Mouse (Mus musculus) gastrocnemius, postnatal 10 days (tissue): ENCODE data around the gene Dnah2. TPM values are rescaled to one million over a fixed set of nuclear protein-coding genes. Genes with fewer than 3 reads are reported as not detected.

ENCODE experiments used
- DNase-seq: peaks from one replicate; pipeline ENCODE4 v3.0.0; 2021; ENCODE audit warnings: mixed read lengths
- long read RNA-seq, 2 experiments: library from polyadenylated mRNA; stranded (forward); transcript quantifications; one replicate each; pipeline ENCODE4 v2.0.0; 2021
- total RNA-seq, 2 experiments: library from RNA; stranded (reverse); gene quantifications; 2 replicates each; pipeline ENCODE4 v1.2.3; 2021

The Dnah2 gene
- total RNA-seq, result 1 to 10 TPM in 1 of 2 experiments, under 1 TPM in 1; 0.07 to 1.1 TPM
- long read RNA-seq, experiment 1, result 0 reads
- long read RNA-seq, experiment 2, result 0 reads

DNA sequence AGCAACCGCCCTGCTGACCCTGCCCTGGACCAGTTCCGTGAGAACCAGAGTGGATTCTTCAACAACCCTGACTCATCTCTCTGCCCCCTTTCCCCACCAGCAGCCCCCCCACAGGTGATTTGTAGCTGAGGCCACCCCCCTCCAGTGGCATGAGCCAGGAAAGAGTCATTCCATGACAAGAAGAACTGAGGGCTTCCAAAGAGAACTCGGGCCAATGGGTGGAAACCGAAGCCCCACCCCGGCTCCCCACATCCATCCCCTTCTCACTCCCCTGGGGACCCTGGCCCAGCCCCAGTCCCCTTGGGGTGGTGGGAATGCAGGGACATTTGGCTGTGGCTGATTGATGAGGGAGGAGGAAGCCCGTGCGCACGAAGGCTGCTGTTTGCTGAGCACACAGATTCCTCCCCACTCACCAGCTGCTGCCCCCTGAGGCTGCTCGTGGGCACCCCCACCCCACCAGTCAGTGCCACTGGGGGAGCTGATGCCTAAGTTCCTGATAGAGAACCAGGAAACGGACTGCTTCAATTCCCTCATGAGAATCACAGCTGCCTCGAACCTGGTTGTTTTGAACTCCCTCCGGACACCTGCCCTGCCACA is at the start of gene Dnah2:
Dnah2 (minus strand) TSS at position 51 of the 597 bp plus-strand sequence.
- DNase-seq, result no peak

DNA sequence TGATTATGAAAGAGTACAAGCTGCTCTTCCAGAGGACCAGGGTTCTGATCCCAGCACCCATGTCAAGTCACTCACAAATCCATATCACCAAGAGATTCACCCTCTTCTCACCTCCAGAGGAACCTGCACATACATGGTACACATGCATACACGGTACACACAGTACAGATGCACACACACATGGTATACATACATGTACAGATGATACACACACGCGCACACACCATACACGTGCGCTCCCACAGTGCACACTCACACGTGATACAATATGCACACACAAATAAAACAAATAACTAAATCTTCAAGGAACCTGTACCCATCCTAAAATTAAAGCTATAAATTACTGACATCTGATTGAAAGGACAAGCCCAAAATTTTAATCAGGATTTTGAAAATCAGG is 45.9 kb upstream of the Dnah2 start:
- DNase-seq, result no peak

DNA sequence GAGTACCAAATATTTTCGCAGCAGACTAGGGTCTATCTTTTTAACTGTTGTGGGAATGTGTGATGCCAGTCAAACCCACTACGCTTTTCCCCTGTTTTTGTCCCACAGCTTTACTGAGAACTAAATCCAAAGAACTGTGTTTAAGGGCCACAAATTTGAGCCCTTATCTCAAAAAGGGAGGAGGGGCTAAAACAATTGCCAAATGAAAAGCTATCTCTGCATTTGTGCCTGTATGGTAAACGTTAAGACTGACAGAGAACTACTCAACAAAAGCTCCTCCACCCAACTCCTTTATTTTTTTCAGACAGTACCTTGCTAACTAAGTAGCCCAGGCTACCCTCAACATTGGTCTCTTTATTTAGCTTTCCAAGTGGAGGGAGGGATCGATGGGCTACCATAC is 43.9 kb upstream of the Dnah2 start:
- DNase-seq, result no peak

DNA sequence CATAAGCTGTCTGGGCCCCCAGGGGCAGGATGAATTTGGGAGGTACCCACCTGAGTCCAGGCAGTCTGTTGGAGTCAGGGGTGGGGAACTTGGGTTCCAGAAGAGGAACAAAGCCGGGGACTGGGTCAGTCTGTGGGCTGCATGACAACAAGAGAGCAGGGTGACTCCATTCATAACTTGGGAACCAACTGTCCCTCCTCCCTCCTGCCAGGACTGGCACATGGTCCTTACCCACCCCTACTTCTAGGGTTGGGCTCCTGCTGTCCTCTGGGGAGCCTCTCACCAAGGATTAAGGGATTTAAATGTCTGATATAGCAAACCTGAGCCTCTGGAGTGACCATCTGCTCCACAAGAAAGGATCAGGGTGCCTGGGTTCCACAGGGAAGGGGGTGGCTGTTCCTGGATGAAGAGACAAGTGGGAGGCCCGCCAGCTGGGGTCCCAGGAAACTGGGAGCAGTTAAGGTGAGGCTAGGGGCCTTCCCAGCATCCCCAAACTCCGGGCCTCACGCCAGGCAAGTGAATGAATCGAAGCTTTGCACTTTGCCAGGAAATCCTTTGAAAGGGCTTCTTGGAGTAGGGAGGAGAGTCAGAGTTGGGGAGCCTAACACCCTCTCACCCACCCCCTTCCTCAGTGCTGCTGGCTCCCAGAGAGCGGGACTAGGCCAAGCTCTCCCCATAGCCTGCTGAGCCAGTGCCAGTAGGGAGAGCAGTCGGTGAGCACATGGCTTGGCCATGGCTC is 43.2 kb upstream of the Dnah2 start:
- DNase-seq, result peak; percentile 54

DNA sequence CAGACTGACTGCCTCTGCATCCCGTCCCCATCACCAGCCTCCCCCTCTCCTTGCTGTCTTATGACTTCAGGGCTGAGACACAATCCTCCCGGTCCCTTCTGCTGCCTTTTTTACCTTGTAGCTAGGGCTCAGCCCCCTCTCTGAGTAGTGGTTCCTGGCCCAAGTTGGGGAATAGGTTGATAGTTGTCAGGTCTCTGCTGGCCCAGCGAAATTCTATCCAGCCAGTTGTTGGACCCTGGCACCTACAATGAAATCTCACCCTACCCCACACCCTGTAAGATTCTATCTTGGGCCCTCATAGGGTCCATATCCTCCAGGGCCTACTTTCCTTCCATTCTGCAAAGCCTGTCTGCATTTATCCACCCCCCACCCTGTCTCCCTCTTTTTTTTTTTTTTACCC is 42.5 kb upstream of the Dnah2 start:
- no peak for DNase-seq

DNA sequence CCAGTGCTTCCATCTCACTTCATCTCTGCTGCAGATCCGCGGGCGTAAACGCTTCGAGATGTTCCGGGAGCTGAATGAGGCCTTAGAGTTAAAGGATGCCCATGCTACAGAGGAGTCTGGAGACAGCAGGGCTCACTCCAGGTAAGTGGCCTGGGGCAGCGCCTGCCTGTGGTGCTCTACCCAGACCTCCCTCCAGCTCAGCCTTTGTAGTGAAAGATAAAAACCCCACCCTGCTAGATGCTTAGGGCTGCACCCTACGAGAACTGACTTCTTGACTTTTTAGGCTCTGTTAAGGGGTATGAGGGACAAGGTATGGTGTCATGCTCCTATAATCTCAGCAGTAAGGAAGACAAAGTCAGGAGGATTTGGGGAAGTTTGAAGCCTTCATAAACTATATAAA is 41.7 kb upstream of the Dnah2 start:
- no peak for DNase-seq

DNA sequence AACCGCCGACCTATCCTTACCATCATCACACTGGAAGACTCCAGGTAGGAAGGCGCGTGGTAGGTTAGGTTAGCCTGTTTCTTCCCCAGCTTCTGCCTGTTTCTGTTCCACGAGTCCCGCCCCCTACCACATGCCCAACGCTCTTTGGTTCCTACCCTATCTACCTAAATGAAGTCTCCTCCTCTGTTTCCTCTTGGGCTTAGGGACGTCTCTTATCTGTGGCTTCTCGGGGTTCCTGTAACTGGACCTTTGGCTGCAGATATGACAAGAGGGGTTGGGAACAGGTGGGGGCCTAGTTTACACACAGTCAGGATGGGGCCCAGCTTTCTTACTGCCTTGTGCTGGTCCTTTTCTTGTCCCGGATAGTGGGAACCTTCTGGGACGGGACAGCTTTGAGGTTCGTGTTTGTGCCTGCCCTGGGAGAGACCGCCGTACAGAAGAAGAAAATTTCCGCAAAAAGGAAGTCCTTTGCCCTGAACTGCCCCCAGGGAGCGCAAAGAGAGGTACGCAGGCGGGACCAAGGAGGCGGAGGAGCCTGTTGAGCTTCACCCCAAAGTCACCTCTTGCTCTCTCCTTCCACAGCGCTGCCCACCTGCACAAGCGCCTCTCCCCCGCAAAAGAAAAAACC is 40.4 kb upstream of the Dnah2 start:
- DNase-seq, result no peak

DNA sequence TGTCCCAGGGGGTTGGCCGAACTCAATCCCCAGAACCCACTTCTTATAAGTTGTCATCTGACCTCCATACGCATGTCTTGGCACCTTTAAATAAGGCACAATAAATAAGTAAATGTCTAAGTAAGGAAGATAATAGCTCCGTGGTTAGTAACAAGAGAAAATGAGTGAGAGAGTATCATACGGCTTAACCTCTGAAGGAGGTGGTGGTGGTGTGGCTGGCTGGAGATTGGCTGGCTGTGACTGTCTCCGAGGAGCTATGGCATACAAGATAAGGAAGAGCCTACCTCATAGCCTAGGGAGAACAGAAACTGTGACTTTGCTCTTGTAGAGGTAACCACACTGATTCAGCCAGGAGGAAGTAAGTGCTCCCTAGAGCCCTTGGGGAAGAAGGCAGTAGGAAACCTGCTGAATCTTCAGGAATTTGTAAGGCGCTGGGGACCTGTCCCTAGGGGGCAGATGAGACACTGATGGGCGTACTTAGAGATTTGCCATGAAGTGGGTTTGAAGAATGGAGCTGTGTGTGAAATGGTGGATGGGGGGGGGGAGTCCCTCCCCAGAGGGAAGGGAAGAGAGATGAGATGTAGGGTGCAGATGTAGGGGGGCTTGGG is 36.9 kb upstream of the Dnah2 start:
- no peak for DNase-seq

DNA sequence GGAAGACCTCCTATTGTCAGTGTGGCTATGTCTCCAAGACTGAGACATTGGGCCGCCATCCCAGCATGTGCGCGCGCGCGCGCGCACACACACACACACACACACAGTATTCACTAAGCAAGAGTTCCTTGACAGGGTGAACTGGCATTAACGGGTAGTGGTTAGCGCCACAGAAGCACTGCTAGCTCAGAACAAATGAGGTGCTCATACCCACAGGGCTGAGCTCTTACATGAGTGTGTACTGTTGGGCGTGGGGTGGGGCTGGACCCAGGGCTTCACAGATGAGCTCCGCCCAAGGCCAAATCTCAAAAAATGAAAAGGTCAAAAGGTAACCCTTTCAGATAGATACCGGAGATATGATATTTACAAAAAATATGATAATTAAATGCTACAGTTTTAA is 36.0 kb upstream of the Dnah2 start:
- no peak for DNase-seq

DNA sequence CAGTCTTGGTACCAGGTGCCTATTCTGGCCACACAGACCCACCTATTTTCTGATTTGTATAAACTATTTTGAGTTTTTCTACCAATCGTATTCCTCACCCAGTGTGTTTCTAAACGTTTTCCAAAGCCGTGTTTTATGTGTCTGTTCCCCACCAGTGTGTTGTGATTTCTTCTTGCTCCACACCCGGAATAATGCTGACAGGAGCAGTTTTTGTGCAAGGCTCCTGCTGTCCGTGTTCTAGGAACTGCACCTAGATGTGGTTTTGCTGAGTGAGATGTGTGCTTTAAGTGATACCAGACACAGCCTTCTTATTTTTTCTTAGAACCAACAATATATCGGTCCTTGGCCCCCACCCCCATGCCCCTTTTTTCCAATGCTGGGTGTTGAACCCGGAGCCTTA is 35.1 kb upstream of the Dnah2 start:
- no peak for DNase-seq

DNA sequence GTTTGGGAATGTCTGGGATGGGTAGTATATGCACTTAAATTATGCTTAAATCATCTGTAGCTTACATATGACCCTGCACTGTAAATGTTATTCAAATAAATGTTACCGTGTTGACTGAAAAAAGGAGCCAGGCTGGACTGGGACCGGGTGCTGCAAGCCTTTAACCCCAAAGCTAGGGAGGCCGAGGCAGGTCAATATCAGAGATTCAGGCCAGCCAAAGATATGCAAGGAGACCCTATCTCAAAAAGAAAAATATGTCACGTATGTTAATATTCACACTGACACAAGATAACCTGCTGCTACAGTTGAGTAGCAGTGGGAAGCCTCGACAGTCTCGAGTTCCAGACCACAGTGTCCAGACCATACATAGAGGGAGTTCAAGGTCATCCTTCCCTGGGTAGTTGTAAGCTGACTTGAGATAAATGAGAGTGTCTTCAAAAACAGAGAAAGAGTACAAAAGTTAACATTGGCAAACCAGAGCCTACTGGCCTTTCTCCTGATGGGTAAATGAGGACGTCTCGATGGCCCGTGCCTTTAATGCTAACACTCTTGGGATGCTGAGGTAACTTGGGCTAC is 33.4 kb upstream of the Dnah2 start:
- DNase-seq, result no peak

DNA sequence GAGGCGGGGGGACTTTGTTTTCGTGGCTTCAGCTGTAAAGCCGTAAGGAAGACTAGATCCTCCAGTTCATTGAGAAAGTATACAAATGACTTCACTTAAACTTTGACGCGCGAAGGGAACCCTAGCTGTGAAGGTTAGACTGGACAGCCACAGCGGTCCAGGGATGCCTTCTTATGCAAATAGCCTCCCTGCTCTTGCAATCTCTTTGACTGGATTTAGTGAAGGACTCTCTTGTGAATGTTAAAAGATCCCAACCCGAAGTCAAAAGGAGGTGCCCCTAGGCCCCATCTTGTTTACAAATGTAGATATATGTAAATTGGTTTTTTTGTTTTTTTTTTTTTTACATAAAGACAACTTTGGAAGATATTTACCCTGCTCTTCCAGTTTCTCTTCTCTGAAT is 32.9 kb upstream of the Dnah2 start:
- no peak for DNase-seq

DNA sequence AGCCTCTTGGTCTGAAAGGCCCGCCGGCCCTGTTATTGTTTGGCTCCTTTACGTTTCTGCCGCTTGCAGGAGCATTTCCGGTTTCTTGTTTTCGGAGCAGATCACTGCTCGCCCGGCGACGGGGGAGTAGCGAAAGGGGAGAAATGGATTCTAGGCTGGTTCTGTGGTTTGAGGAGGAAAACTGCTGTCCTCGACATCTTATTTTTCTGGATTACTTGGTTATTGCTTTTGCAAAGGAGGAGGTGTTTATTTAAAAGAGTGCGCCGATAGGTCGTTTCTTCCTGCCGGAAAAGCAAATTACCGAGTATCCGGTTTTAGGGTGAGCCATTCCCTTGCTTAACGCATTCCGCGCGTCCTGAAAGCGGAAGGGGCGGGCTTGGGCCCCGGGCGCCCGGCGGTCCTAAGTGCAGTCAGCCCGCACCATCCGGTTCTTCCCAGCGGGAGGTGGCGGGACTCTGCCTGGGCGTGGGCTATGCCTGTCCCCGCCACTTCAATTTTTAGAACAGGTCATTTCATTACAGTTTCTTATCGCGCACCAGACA is 32.3 kb upstream of the Dnah2 start:
- peak; percentile 88 for DNase-seq

DNA sequence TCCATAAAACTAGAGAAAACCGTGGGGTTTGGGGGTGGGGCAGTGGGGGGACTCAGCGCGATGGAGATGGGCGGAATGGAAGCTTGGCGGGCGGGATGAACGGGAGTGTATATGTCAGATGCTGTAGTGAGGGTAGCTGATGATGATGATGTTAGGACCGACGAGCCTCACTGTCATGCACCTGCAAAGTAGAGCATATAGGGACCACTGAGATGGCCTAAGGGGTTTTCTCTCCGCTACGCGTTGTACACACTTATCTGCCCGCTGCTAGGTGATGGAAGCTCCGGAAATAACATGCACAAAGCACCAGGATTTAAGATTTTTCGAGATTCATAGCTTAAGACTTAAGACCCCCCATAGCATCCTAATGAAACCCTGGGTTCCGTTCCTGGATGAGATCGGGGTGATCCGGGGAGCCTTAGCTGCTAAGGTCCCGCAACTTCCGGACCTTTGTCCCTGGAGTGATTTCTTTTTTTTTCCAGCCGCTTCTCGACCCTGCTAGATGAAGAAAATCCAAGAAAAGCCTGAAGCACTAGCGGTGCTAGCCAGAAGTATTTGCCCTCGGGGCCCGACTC is 31.7 kb upstream of the Dnah2 start:
- peak; percentile 25 for DNase-seq

DNA sequence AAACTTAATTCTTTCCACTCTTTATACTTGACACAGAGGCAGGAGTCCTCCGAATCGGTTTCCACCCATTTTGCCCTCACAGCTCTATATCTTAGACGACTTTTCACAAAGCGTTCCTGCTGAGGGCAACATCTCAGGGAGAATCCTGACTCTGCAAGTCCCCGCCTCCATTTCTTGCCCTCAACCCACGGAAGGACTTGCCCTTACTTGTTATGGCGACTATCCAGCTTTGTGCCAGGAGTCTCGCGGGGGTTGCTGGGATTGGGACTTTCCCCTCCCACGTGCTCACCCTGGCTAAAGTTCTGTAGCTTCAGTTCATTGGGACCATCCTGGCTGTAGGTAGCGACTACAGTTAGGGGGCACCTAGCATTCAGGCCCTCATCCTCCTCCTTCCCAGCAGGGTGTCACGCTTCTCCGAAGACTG is 31.2 kb upstream of the Dnah2 start, which contains the start of the genes Wrap53 and Trp53:
Wrap53 (minus strand) TSS at position 165 of the 424 bp plus-strand sequence.
Trp53 (plus strand) TSS at position 269 of the 424 bp plus-strand sequence.
- DNase-seq, result peak; percentile 81

DNA sequence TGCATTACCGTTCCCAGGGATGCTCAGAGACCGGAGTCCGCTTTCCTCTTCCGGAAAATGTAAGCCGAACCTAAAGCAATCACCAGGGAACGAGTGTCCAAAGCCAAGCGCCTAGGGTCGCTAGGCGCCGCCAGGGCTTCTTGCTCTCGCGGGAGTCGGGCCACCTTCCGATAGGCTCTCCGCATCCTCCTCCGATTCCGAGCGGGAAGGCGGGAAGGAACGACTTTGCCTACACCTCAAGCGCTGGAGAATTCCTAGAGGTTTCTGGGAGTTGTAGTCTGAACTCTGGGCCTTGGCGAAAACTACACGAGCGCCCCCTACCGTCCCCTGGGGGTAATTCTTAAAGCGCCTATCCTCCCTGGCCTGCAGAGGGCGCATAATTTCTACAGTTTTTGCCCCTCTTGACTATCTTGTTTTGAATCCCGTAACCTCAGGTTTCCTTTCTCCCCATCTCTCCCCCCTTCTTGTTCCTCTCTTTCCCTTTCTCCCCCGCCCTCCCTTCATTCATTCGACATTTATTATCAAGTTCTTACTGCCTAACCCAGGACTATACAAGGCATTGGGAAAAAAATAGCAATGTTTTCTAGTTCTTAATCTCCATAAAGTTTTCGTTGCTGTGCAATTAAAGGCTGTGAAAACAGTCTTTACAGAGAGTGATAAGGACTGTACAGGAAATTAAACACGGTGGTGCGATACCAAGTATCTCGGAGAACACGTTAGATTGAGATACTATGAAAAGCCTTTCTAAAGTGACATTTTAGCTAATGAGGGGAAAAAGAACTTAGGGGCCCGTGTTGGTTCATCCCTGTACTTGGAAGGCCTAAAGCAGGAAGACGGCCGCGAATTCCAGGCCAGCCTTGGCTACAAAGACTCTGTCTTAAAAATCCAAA is 30.5 kb upstream of the Dnah2 start:
- DNase-seq, result peak; percentile 94

DNA sequence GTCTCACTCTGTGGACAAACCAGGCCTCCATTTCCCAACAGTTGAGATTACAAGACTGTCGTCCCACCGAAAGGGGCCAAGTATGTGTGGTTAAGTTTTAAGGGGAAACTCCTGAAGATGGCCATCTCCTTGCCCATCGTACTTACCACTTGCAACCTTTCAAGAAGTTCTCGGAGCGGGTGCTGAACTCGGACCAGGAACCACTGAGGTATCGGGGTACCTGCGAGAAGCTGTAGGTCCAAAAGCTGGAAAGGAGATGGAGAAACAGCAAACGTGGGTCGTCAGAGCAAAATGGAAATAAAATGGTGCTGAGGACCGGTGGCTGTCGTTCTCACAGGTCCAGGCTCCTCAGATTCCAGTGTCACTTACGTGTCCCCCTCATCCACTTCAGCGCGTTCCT is 29.4 kb upstream of the Dnah2 start:
- DNase-seq, result no peak

DNA sequence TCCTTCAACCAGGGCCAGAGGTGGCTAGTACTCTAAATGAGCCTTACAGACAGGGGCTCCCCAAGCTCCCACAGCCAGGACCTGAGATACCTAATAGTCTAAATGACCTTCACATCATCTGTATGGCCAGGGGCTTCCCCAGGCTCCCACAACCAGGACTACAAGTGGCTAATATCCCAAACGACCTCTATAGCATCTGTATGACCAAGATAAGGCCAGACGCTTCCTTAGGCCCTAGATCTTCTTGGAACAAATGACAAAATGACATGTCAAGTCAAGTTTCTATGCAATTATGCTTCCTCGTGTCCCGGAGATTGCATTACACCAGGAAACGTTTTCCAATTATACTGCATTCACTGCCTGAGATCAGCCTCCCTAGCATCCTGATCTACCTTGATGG is 27.4 kb upstream of the Dnah2 start:
- DNase-seq, result no peak

DNA sequence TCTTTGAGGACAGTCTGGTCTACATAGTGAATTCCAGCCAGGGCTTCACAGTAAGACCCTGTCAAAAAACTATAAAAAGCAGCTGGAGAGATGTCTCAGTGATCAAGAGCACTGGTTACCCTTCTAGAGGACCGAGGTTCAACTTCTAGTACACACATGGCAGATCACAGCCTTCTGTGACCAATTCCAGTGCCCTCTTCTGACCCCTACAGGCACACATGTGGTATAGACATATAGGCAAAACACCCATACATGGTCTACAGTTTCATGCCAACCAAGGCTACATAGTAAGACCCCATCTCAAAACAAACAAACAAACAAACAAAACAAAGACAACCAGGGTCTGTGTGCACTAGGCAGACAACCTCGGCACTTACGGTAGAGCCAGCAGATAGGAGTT is 26.3 kb upstream of the Dnah2 start:
- no peak for DNase-seq

DNA sequence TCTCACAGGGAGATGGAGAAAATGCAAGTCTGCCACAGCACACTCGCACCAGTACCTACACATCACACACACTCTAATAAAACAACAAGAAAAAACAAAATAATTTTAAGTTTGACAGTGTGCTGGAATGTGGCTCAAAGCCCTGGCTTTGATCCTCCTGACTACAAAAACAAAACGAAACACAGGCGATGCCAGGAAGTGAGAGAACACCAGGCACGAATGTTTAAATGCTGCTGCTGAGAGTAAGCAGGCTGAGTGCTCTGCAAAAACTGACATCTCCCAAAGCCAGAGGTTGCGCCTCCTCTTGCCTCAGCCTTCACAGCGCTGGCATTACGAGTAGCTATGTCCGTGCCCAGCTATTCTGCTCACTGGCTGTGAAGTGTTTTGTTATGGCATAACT is 16.2 kb upstream of the Dnah2 start:
- no peak for DNase-seq

DNA sequence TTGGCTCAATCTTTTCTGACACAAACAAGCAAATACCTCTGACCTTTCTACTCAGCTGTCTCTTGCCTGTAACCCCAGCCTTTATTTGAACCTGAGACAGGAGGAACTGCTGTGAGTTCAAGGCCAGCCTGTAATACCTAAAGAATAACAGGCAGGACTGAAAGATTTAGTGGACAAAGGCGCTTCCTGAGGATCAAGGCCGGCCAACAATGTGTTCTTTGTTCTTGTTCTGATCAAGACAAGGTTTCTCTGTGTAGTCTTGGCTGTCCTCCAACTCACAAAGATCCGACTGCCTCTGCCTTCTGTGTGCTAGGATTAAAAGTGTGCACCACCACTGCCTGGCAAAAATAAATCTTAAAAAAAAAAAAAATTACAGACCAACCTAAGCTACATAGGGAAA is 15.5 kb upstream of the Dnah2 start:
- DNase-seq, result no peak
